In genomic region chr7:29519211-29519550, GRCm38 (mm10) we compare ENCODE assay signal across 8 mouse cellular contexts. TPM values are rescaled to one million over a fixed set of nuclear protein-coding genes. Genes with fewer than 3 reads are reported as not detected.
DNase-seq lines count a peak whose midpoint lies in the region; ATAC-seq and TF ChIP-seq lines count a peak whose summit lies in the region.

No protein-coding gene starts in this region.

- ATAC-seq in embryonic facial prominence, embryonic 13.5 days (ENCODE audit: insufficient number of reproducible peaks, insufficient read depth, low FRiP score, low TSS enrichment, low read depth), result no peak
- ATAC-seq in hindbrain, postnatal 0 days, result no peak; the same call in none of the 2 replicates
- peak; percentile 35 for ATAC-seq in midbrain, embryonic 13.5 days
- no peak for ATAC-seq in megakaryocyte-erythroid progenitor cell, adult 5-6 weeks (replicated peaks; ENCODE audit: low FRiP score, low TSS enrichment, poor library complexity, severe bottlenecking)

- no peaks in the 10 kb centered on the region for H3K9me3 ChIP-seq in embryonic facial prominence, embryonic 13.5 days
- no peaks in the 10 kb centered on the region for H3K9me3 ChIP-seq in hindbrain, postnatal 0 days (ENCODE audit: low read length)
- H3K9me3 ChIP-seq in midbrain, embryonic 13.5 days, result no peaks in the 10 kb centered on the region

- H3K4me3 ChIP-seq in left cerebral cortex, adult 2 months, result peak overlapping the region; percentile 94
- peak overlapping the region; percentile 97 for H3K4me3 ChIP-seq in embryonic facial prominence, embryonic 13.5 days
- H3K4me3 ChIP-seq in hindbrain, postnatal 0 days (ENCODE audit: low read length), result peak overlapping the region; percentile 96
- H3K4me3 ChIP-seq in midbrain, embryonic 13.5 days (replicated peaks), result peak overlapping the region; percentile 72

- peak overlapping the region; percentile 90 for H3K4me2 ChIP-seq in embryonic facial prominence, embryonic 13.5 days
- H3K4me2 ChIP-seq in hindbrain, postnatal 0 days (ENCODE audit: low read depth, low read length), result peak overlapping the region; percentile 80
- H3K4me2 ChIP-seq in midbrain, embryonic 13.5 days (replicated peaks), result peak overlapping the region; percentile 73

- under 1% methylated on average over 19 of the region's 19 CpGs for WGBS in embryonic facial prominence, embryonic 13.5 days
- under 1% methylated on average over 19 of the region's 19 CpGs for WGBS in hindbrain, postnatal 0 days
- under 1% methylated on average over 19 of the region's 19 CpGs for WGBS in midbrain, embryonic 13.5 days

- intact Hi-C loops in left cerebral cortex, adult 2 months (cut with DNase I), result loop anchor here (2.0 kb wide), 1 partner anchor 70 kb away; no protein-coding TSS in a partner anchor
- intact Hi-C loops in left cerebral cortex, postnatal 14 days (cut with DNase I), result loop anchor here (5.0 kb wide), 1 partner anchor 57 kb away; no protein-coding TSS in a partner anchor

- no peak for DNase-seq in left cerebral cortex, adult 2 months (ENCODE audit: extremely low spot score in 1 of 2, low spot score in 2 of 2)
- DNase-seq in left cerebral cortex, postnatal 14 days (ENCODE audit: low spot score in 2 of 2), result no peak
- no peak for DNase-seq in hindbrain, postnatal 0 days (ENCODE audit: low spot score)
- no peak for DNase-seq in thymus, postnatal 4 days
- no peak for DNase-seq in right cerebral cortex, postnatal 4 days

- no peaks in the 10 kb centered on the region for H3K36me3 ChIP-seq in embryonic facial prominence, embryonic 13.5 days
- H3K36me3 ChIP-seq in hindbrain, postnatal 0 days (ENCODE audit: insufficient read depth, low read length), result no peaks in the 10 kb centered on the region
- H3K36me3 ChIP-seq in midbrain, embryonic 13.5 days, result no peaks in the 10 kb centered on the region

- H3K27ac ChIP-seq in left cerebral cortex, adult 2 months, result peak overlapping the region; percentile 34
- H3K27ac ChIP-seq in embryonic facial prominence, embryonic 13.5 days, result peak overlapping the region; percentile 91
- H3K27ac ChIP-seq in hindbrain, postnatal 0 days, result peak overlapping the region; percentile 82
- peak overlapping the region; percentile 89 for H3K27ac ChIP-seq in midbrain, embryonic 13.5 days

- no peak for TF ChIP-seq CTCF in left cerebral cortex, adult 2 months (IDR thresholded peaks at IDR 0.05)
- no peak for TF ChIP-seq CTCF in hindbrain, postnatal 0 days (IDR thresholded peaks at IDR 0.05; ENCODE audit: low read depth)

- H3K4me1 ChIP-seq in embryonic facial prominence, embryonic 13.5 days, result peaks cover 31% of the 10 kb centered on the region
- H3K4me1 ChIP-seq in hindbrain, postnatal 0 days (ENCODE audit: insufficient read depth, low read length), result peaks cover 11% of the 10 kb centered on the region
- peaks cover 19% of the 10 kb centered on the region for H3K4me1 ChIP-seq in midbrain, embryonic 13.5 days (replicated peaks)

- no peaks in the 10 kb centered on the region for H3K27me3 ChIP-seq in embryonic facial prominence, embryonic 13.5 days
- H3K27me3 ChIP-seq in hindbrain, postnatal 0 days (ENCODE audit: insufficient read depth, low read length), result no peaks in the 10 kb centered on the region
- H3K27me3 ChIP-seq in midbrain, embryonic 13.5 days, result 0 out of 2 replicates have a peak, but pooled peaks cover 2% of the 10 kb centered on the region

- H3K9ac ChIP-seq in embryonic facial prominence, embryonic 13.5 days, result peak overlapping the region; percentile 94
- peak overlapping the region; percentile 81 for H3K9ac ChIP-seq in hindbrain, postnatal 0 days (replicated peaks; ENCODE audit: low read length)
- peak overlapping the region; percentile 81 for H3K9ac ChIP-seq in midbrain, embryonic 13.5 days (replicated peaks)

RNA-seq across cellular contexts. Expression of gene Sipa1l3, which starts 0.7 kb away (rescaled TPM):
- 10 to 100 TPM; 51.3 to 61.8 TPM for total RNA-seq in left cerebral cortex, adult 2 months (2021)
- total RNA-seq in left cerebral cortex, postnatal 14 days (2021), result 10 to 100 TPM; 50.1 to 54.8 TPM
- polyA plus RNA-seq in embryonic facial prominence, embryonic 13.5 days (2015; fragmentation: Nextera tagmentation; extraction: Ambion mirVana), result 21.5 and 23.9 TPM in 2 replicates
- 108 and 110 TPM in 2 replicates for total RNA-seq in hindbrain, postnatal 0 days (2014; rRNA removed)
- 15.2 and 19.7 TPM in 2 replicates for polyA plus RNA-seq in hindbrain, postnatal 0 days (2015; fragmentation: Nextera tagmentation; extraction: Ambion mirVana)
- 14.8 and 15.2 TPM in 2 replicates for polyA plus RNA-seq in midbrain, embryonic 13.5 days (2015; fragmentation: Nextera tagmentation; extraction: Ambion mirVana)
- 48.5 and 56.1 TPM in 2 replicates for total RNA-seq in megakaryocyte-erythroid progenitor cell, adult 5-6 weeks (2014; fragmentation: Nextera tagmentation)
- 6.2 and 7.0 TPM in 2 replicates for total RNA-seq in megakaryocyte-erythroid progenitor cell, adult 5-6 weeks (2017)

Comparison
In these comparisons a context has a peak if more than half of its experiments do, and no peak if none do; other contexts are left out.
1. H3K27ac ChIP-seq: peak in every context shown above with its lines; median percentile 91 in embryonic facial prominence, embryonic 13.5 days; 89 in midbrain, embryonic 13.5 days; 82 in hindbrain, postnatal 0 days; 34 in left cerebral cortex, adult 2 months.